Mouse (Mus musculus): ENCODE measurements around the gene Stt3b. TPM values are rescaled to one million over a fixed set of nuclear protein-coding genes. Genes with fewer than 3 reads are reported as not detected.

The Stt3b gene
- polyA plus RNA-seq, 1 experiment from 2014 or later: 123 TPM

- Histone ChIP-seq H3K9ac (no peak overlapping the region), H3K4me2 (replicated peaks) (no peak overlapping the region), H3K4me1 (no peaks in the 10 kb centered on the region), H3K27ac (no peak overlapping the region), H3K36me3 (no peaks in the 10 kb centered on the region), H3K9me3 (replicated peaks) (no peaks in the 10 kb centered on the region), H3K27me3 (no peaks in the 10 kb centered on the region), H3K4me3 (no peak overlapping the region)
- no peak for ATAC-seq (ENCODE audit: low FRiP score)
- 89% methylated on average over 12 of the region's 12 CpGs for WGBS
These were observed 22.8 kb upstream of the Stt3b start for GRCm38 (mm10) chr9:115333016-115333415.

- 80% methylated on average over 7 of the region's 7 CpGs for WGBS
- H3K9me3 ChIP-seq (replicated peaks): no peaks in the 10 kb centered on the region
- H3K27me3 ChIP-seq: no peaks in the 10 kb centered on the region
- no peak overlapping the region for H3K4me2 ChIP-seq (replicated peaks)
- H3K9ac ChIP-seq: no peak overlapping the region
- no peak overlapping the region for H3K4me3 ChIP-seq
- ATAC-seq (ENCODE audit: low FRiP score): no peak
- no peak overlapping the region for H3K27ac ChIP-seq
- H3K4me1 ChIP-seq: no peaks in the 10 kb centered on the region
- no peaks in the 10 kb centered on the region for H3K36me3 ChIP-seq
These were observed 22.1 kb upstream of the Stt3b start for GRCm38 (mm10) chr9:115332339-115332738.

GRCm38 (mm10) chr9:115330861-115331476 is 20.7 kb upstream of the Stt3b start:
- no peaks in the 10 kb centered on the region for H3K9me3 ChIP-seq (replicated peaks)
- H3K4me3 ChIP-seq: no peak overlapping the region
- no peaks in the 10 kb centered on the region for H3K27me3 ChIP-seq
- H3K4me2 ChIP-seq (replicated peaks): no peak overlapping the region
- ATAC-seq (ENCODE audit: low FRiP score): no peak
- no peak overlapping the region for H3K9ac ChIP-seq
- H3K4me1 ChIP-seq: peaks cover 3% of the 10 kb centered on the region; the same call in 1 of the 2 replicates
- H3K36me3 ChIP-seq: no peaks in the 10 kb centered on the region
- 73% methylated on average over 6 of the region's 6 CpGs for WGBS
- no peak overlapping the region for H3K27ac ChIP-seq

GRCm38 (mm10) chr9:115326533-115326890 is 16.3 kb upstream of the Stt3b start:
- no peak overlapping the region for H3K4me2 ChIP-seq (replicated peaks)
- no peaks in the 10 kb centered on the region for H3K27me3 ChIP-seq
- no peak overlapping the region for H3K4me3 ChIP-seq
- H3K4me1 ChIP-seq: peaks cover 11% of the 10 kb centered on the region
- H3K36me3 ChIP-seq: no peaks in the 10 kb centered on the region
- H3K27ac ChIP-seq: no peak overlapping the region
- no peak overlapping the region for H3K9ac ChIP-seq
- H3K9me3 ChIP-seq (replicated peaks): no peaks in the 10 kb centered on the region
- WGBS: 88% methylated on average over 4 of the region's 4 CpGs
- no peak for ATAC-seq (ENCODE audit: low FRiP score)

GRCm38 (mm10) chr9:115325831-115326532 is 15.8 kb upstream of the Stt3b start:
- no peak overlapping the region for H3K4me3 ChIP-seq
- ATAC-seq (ENCODE audit: low FRiP score): no peak
- H3K9me3 ChIP-seq (replicated peaks): no peaks in the 10 kb centered on the region
- no peaks in the 10 kb centered on the region for H3K27me3 ChIP-seq
- H3K9ac ChIP-seq: no peak overlapping the region
- H3K4me2 ChIP-seq (replicated peaks): no peak overlapping the region
- no peak overlapping the region for H3K27ac ChIP-seq
- H3K36me3 ChIP-seq: no peaks in the 10 kb centered on the region
- WGBS: 60% methylated on average over 13 of the region's 13 CpGs
- peaks cover 11% of the 10 kb centered on the region for H3K4me1 ChIP-seq

GRCm38 (mm10) chr9:115323572-115323971 is 13.4 kb upstream of the Stt3b start:
- no peak overlapping the region for H3K4me3 ChIP-seq
- peaks cover 11% of the 10 kb centered on the region for H3K4me1 ChIP-seq
- WGBS: 9% methylated on average over 10 of the region's 10 CpGs
- no peaks in the 10 kb centered on the region; the same call in 1 of the 2 replicates for H3K9me3 ChIP-seq (replicated peaks)
- no peak overlapping the region for H3K9ac ChIP-seq
- ATAC-seq (ENCODE audit: low FRiP score): no peak
- H3K36me3 ChIP-seq: no peaks in the 10 kb centered on the region
- H3K27me3 ChIP-seq: no peaks in the 10 kb centered on the region
- peak overlapping the region; percentile 17; the same call in 1 of the 2 replicates for H3K4me2 ChIP-seq (replicated peaks)
- no peak overlapping the region for H3K27ac ChIP-seq

GRCm38 (mm10) chr9:115322385-115322784 is 12.2 kb upstream of the Stt3b start:
- no peaks in the 10 kb centered on the region for H3K36me3 ChIP-seq
- H3K4me2 ChIP-seq (replicated peaks): no peak overlapping the region
- H3K9ac ChIP-seq: no peak overlapping the region
- H3K4me1 ChIP-seq: peaks cover 11% of the 10 kb centered on the region
- 90% methylated on average over 6 of the region's 6 CpGs for WGBS
- no peaks in the 10 kb centered on the region for H3K27me3 ChIP-seq
- no peak for ATAC-seq (ENCODE audit: low FRiP score)
- no peak overlapping the region for H3K27ac ChIP-seq
- no peak overlapping the region for H3K4me3 ChIP-seq
- no peaks in the 10 kb centered on the region; the same call in 1 of the 2 replicates for H3K9me3 ChIP-seq (replicated peaks)

- WGBS: 89% methylated on average over 6 of the region's 6 CpGs
- Histone ChIP-seq H3K27ac (no peak overlapping the region), H3K4me1 (peaks cover 8% of the 10 kb centered on the region), H3K9ac (no peak overlapping the region), H3K4me3 (no peak overlapping the region), H3K27me3 (no peaks in the 10 kb centered on the region), H3K36me3 (no peaks in the 10 kb centered on the region), H3K9me3 (replicated peaks) (no peaks in the 10 kb centered on the region; the same call in 1 of the 2 replicates), H3K4me2 (replicated peaks) (no peak overlapping the region)
- no peak for ATAC-seq (ENCODE audit: low FRiP score)
These were observed 10.8 kb upstream of the Stt3b start for GRCm38 (mm10) chr9:115321052-115321451.

- WGBS: 93% methylated on average over 4 of the region's 4 CpGs
- peaks cover 6% of the 10 kb centered on the region for H3K4me1 ChIP-seq
These were observed 9.9 kb upstream of the Stt3b start for GRCm38 (mm10) chr9:115320156-115320555.

GRCm38 (mm10) chr9:115318621-115319375 is 8.6 kb upstream of the Stt3b start:
- H3K27me3 ChIP-seq: no peaks in the 10 kb centered on the region
- no peak overlapping the region for H3K4me3 ChIP-seq
- H3K36me3 ChIP-seq: no peaks in the 10 kb centered on the region
- no peak overlapping the region for H3K9ac ChIP-seq
- H3K4me2 ChIP-seq (replicated peaks): no peak overlapping the region
- ATAC-seq (ENCODE audit: low FRiP score): no peak
- WGBS: 83% methylated on average over 6 of the region's 6 CpGs
- no peak overlapping the region for H3K27ac ChIP-seq
- H3K4me1 ChIP-seq: peaks cover 4% of the 10 kb centered on the region
- H3K9me3 ChIP-seq (replicated peaks): no peaks in the 10 kb centered on the region; the same call in 1 of the 2 replicates

More at GRCm38 (mm10) chr9:115320156-115320555, 9.9 kb upstream of the Stt3b start:
- H3K27me3 ChIP-seq: no peaks in the 10 kb centered on the region
- H3K9ac ChIP-seq: no peak overlapping the region
- H3K4me3 ChIP-seq: no peak overlapping the region
- H3K27ac ChIP-seq: no peak overlapping the region
- H3K4me2 ChIP-seq (replicated peaks): no peak overlapping the region
- no peaks in the 10 kb centered on the region; the same call in 1 of the 2 replicates for H3K9me3 ChIP-seq (replicated peaks)
- no peaks in the 10 kb centered on the region for H3K36me3 ChIP-seq
- ATAC-seq (ENCODE audit: low FRiP score): no peak

GRCm38 (mm10) chr9:115317049-115317448 is 6.8 kb upstream of the Stt3b start:
- Histone ChIP-seq H3K36me3 (no peaks in the 10 kb centered on the region), H3K9ac (no peak overlapping the region), H3K4me1 (no peaks in the 10 kb centered on the region), H3K4me3 (no peak overlapping the region), H3K4me2 (replicated peaks) (no peak overlapping the region), H3K9me3 (replicated peaks) (no peaks in the 10 kb centered on the region; the same call in 1 of the 2 replicates), H3K27me3 (no peaks in the 10 kb centered on the region), H3K27ac (no peak overlapping the region)
- no peak for ATAC-seq (ENCODE audit: low FRiP score)
- 91% methylated on average over 5 of the region's 5 CpGs for WGBS

- Histone ChIP-seq H3K36me3 (no peaks in the 10 kb centered on the region), H3K4me1 (peaks cover 4% of the 10 kb centered on the region), H3K27ac (peak overlapping the region; percentile 30; the same call in 1 of the 2 replicates), H3K9ac (no peak overlapping the region), H3K9me3 (replicated peaks) (no peaks in the 10 kb centered on the region; the same call in 1 of the 2 replicates), H3K4me3 (no peak overlapping the region), H3K4me2 (replicated peaks) (peak overlapping the region; percentile 39), H3K27me3 (no peaks in the 10 kb centered on the region)
- WGBS: 9% methylated on average over 10 of the region's 10 CpGs
- no peak for ATAC-seq (ENCODE audit: low FRiP score)
These were observed 4.3 kb upstream of the Stt3b start for GRCm38 (mm10) chr9:115314556-115314955.
